15 mouse cellular contexts compared by ENCODE assay signal in the genomic region with DNA sequence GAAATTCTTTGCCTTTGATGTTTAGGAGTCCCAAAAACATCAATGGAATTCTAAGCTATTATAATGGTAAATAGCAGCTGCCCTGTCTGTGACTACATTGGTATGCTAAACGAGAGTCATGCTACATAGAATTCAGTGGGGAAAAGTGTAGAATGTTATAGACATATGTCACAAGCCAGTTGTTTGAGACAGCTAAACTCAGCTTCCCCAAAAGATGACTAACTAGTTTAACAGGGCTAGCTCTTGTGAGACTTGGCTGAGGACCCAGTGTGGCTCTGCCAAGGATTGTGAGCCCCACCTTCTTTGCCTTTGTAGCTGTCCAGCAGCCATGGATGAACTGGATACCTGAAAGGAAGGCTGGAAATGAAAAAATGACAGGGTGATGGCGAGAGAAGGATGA.
DNase-seq lines count a peak whose midpoint lies in the region; ATAC-seq and TF ChIP-seq lines count a peak whose summit lies in the region.
"Had no signal": no experiment of that assay in that cellular context is flagged by ENCODE, and none has a peak within 500 bp of the region (broad histone marks: within the 10 kb centered on the region; RNA-seq: fewer than 3 reads in every experiment).

No protein-coding gene starts in this region.

- H3K79me2 ChIP-seq in heart, adult 2 months (replicated peaks; ENCODE audit: control insufficient read depth, insufficient read depth, low read length): no peaks in the 10 kb centered on the region

- H3K36me3 ChIP-seq in heart, adult 2 months (ENCODE audit: control insufficient read depth, insufficient read depth, low read length): no peaks in the 10 kb centered on the region
- no peaks in the 10 kb centered on the region for H3K36me3 ChIP-seq in lung, postnatal 0 days (ENCODE audit: insufficient read depth, low read length)
- H3K36me3 ChIP-seq: G1E; limb, embryonic 15.5 days; lung, embryonic 15.5 days had no signal

- intact Hi-C loops in heart, adult 2 months (cut with DNase I): no loop called here

- TF ChIP-seq POLR2A in heart, adult 2 months (IDR thresholded peaks at IDR 0.05; ENCODE audit: insufficient read depth, low read depth, low read length): no peak

- no peak for ATAC-seq in lung, postnatal 0 days

- no peaks in the 10 kb centered on the region for H3K27me3 ChIP-seq in heart, adult 2 months (ENCODE audit: control insufficient read depth, insufficient read depth, low read length)
- H3K27me3 ChIP-seq in lung, postnatal 0 days (replicated peaks; ENCODE audit: insufficient read depth, low read length): no peaks in the 10 kb centered on the region
- H3K27me3 ChIP-seq: limb, embryonic 15.5 days; lung, embryonic 15.5 days had no signal

- no peaks in the 10 kb centered on the region for H3K4me1 ChIP-seq in heart, adult 2 months (ENCODE audit: control insufficient read depth, insufficient read depth, low read length)
- H3K4me1 ChIP-seq in lung, postnatal 0 days (ENCODE audit: insufficient read depth, low read depth, low read length): no peaks in the 10 kb centered on the region

- no peak for TF ChIP-seq EP300 in heart, adult 2 months (IDR thresholded peaks at IDR 0.05; ENCODE audit: insufficient read depth, low read depth, low read length)
- no peak for TF ChIP-seq EP300 in lung, postnatal 0 days (IDR thresholded peaks at IDR 0.05)

- no peak for TF ChIP-seq CTCF in heart, adult 2 months (IDR thresholded peaks at IDR 0.05)
- TF ChIP-seq CTCF in lung, postnatal 0 days (IDR thresholded peaks at IDR 0.05): no peak

- no peak overlapping the region for H3K4me2 ChIP-seq in lung, postnatal 0 days (replicated peaks; ENCODE audit: low read depth, low read length)
- H3K4me2 ChIP-seq: limb, embryonic 15.5 days; lung, embryonic 15.5 days had no signal

- no peak overlapping the region for H3K27ac ChIP-seq in heart, adult 2 months
- H3K27ac ChIP-seq in lung, postnatal 0 days (ENCODE audit: low read length): no peak overlapping the region
- H3K27ac ChIP-seq: limb, embryonic 15.5 days; lung, embryonic 15.5 days had no signal

- WGBS in heart, adult 2 months: 59% methylated on average over 2 of the region's 2 CpGs
- WGBS in lung, postnatal 0 days: 59% methylated on average over 2 of the region's 2 CpGs
- WGBS in large intestine, adult 2 months: 29% methylated on average over 2 of the region's 2 CpGs

- peak; percentile 62 for DNase-seq in heart, adult 11 months
- DNase-seq in heart, adult 2 months: no peak
- DNase-seq in lung, postnatal 0 days (ENCODE audit: low spot score): peak; percentile 44
- DNase-seq in lung, postnatal 25 days (ENCODE audit: low spot score): no peak
- peak; percentile 41 for DNase-seq in R1 (ENCODE audit: low read depth, low spot score)
- DNase-seq in large intestine, adult 2 months (ENCODE audit: low read depth, low spot score): peak; percentile 55
- no peak for DNase-seq in urinary bladder, postnatal 4 days (ENCODE audit: low spot score in 2 of 2)
- DNase-seq: adrenal gland, postnatal 25 days; cerebellum, adult 9-11 months; kidney, postnatal 10 days; right cerebral cortex, postnatal 25 days; thymus, postnatal 36 days had no signal

- no peaks in the 10 kb centered on the region; the same call in 1 of the 2 replicates for H3K9me3 ChIP-seq in lung, postnatal 0 days (ENCODE audit: low read length)
- H3K9me3 ChIP-seq: G1E; limb, embryonic 15.5 days; lung, embryonic 15.5 days had no signal

- H3K4me3 ChIP-seq in heart, adult 2 months: no peak overlapping the region
- no peak overlapping the region for H3K4me3 ChIP-seq in lung, postnatal 0 days (ENCODE audit: low read depth, low read length)
- H3K4me3 ChIP-seq: limb, embryonic 15.5 days; lung, embryonic 15.5 days had no signal

- H3K9ac ChIP-seq in heart, adult 2 months (ENCODE audit: low read depth, low read length): no peak overlapping the region
- no peak overlapping the region for H3K9ac ChIP-seq in lung, postnatal 0 days (replicated peaks; ENCODE audit: low read depth)
- H3K9ac ChIP-seq: limb, embryonic 15.5 days; lung, embryonic 15.5 days had no signal

Comparison
In these comparisons a context has a peak if more than half of its experiments do, and no peak if none do; other contexts are left out.
1. DNase-seq: peak in heart, adult 11 months (single experiment), lung, postnatal 0 days (single experiment), R1 (single experiment) and large intestine, adult 2 months (single experiment); none in heart, adult 2 months (0 of 2), lung, postnatal 25 days (single experiment) and urinary bladder, postnatal 4 days (0 of 2).